Mouse (Mus musculus) layer of hippocampus, adult 2 months (tissue): ENCODE measurements at regions not wholly inside any gene's neighbourhood (a gene's known extent, or its start where the extent isn't known, plus 50 kb on each side); places are given as distances from the start of the nearest gene placed in this dataset.

Experiments used
- DNase-seq, 2 experiments: peaks; one replicate each; pipeline ENCODE4 v3.0.0; 2022; ENCODE audit warnings: low spot score in 2 of 2
- H3K27ac ChIP-seq: fragments of 200-600 bp; 2 replicates; pipeline ENCODE4 v1.8.1; 2022
- H3K4me3 ChIP-seq: fragments of 200-600 bp; 2 replicates; pipeline ENCODE4 v1.8.1; 2022; ENCODE audit warnings: mild to moderate bottlenecking
- CTCF ChIP-seq: fragments of 200-600 bp; conservative IDR thresholded peaks from 2 replicates; pipeline ENCODE4 v1.8.1; 2022; ENCODE audit warnings: antibody characterized with exemption, mild to moderate bottlenecking, moderate library complexity

- Histone ChIP-seq H3K27ac (no peak overlapping the region), H3K4me3 (no peak overlapping the region)
- no peak for TF ChIP-seq CTCF
- no peak for DNase-seq
Observed at GRCm38 (mm10) chr5:133078916-133079315, 535.8 kb upstream of the Auts2 start.

GRCm38 (mm10) chr5:133078390-133078789 is 535.2 kb upstream of the Auts2 start:
- Histone ChIP-seq H3K4me3 (no peak overlapping the region), H3K27ac (no peak overlapping the region)
- no peak for TF ChIP-seq CTCF
- no peak for DNase-seq

GRCm38 (mm10) chr5:133073317-133073716 is 530.2 kb upstream of the Auts2 start:
- TF ChIP-seq CTCF, result no peak
- no peak for DNase-seq
- Histone ChIP-seq H3K27ac (no peak overlapping the region), H3K4me3 (no peak overlapping the region)

GRCm38 (mm10) chr5:133070141-133070540 is 527.0 kb upstream of the Auts2 start:
- Histone ChIP-seq H3K4me3 (no peak overlapping the region), H3K27ac (no peak overlapping the region)
- no peak for DNase-seq
- TF ChIP-seq CTCF, result no peak

- Histone ChIP-seq H3K27ac (no peak overlapping the region), H3K4me3 (no peak overlapping the region)
- TF ChIP-seq CTCF, result no peak
- DNase-seq, result peak; percentile 17 to 27
Observed at GRCm38 (mm10) chr5:133062481-133062880, 519.3 kb upstream of the Auts2 start.

GRCm38 (mm10) chr5:133047456-133047855 is 504.3 kb upstream of the Auts2 start:
- no peak for TF ChIP-seq CTCF
- no peak overlapping the region for H3K4me3 ChIP-seq
- H3K27ac ChIP-seq, result no peak overlapping the region
- DNase-seq, result no peak

GRCm38 (mm10) chr5:133045637-133046036 is 502.5 kb upstream of the Auts2 start:
- H3K27ac ChIP-seq, result peak overlapping the region; percentile 48; the same call in 1 of the 2 replicates
- peak in 1 of 2 experiments; percentile 13 for DNase-seq
- no peak for TF ChIP-seq CTCF
- no peak overlapping the region; the same call in 1 of the 2 replicates for H3K4me3 ChIP-seq

- H3K4me3 ChIP-seq, result no peak overlapping the region
- DNase-seq, result no peak
- H3K27ac ChIP-seq, result no peak overlapping the region
- peak; percentile 45 for TF ChIP-seq CTCF
Observed at GRCm38 (mm10) chr5:133027590-133027989, 484.4 kb upstream of the Auts2 start.

GRCm38 (mm10) chr5:133025121-133025520 is 482.0 kb upstream of the Auts2 start:
- Histone ChIP-seq H3K4me3 (no peak overlapping the region), H3K27ac (no peak overlapping the region)
- TF ChIP-seq CTCF, result no peak
- no peak for DNase-seq

- no peak for TF ChIP-seq CTCF
- Histone ChIP-seq H3K4me3 (no peak overlapping the region), H3K27ac (no peak overlapping the region)
- no peak for DNase-seq
Observed at GRCm38 (mm10) chr5:133020821-133021220, 477.7 kb upstream of the Auts2 start.

- H3K4me3 ChIP-seq, result no peak overlapping the region
- no peak for DNase-seq
- TF ChIP-seq CTCF, result peak; percentile 28; the same call in 1 of the 2 replicates
- H3K27ac ChIP-seq, result no peak overlapping the region
Observed at GRCm38 (mm10) chr5:133020116-133020515, 477.0 kb upstream of the Auts2 start.

- no peak for TF ChIP-seq CTCF
- H3K27ac ChIP-seq, result peak overlapping the region; percentile 67
- peak; percentile 74 to 80 for DNase-seq
- no peak overlapping the region for H3K4me3 ChIP-seq
Observed at GRCm38 (mm10) chr5:133010624-133011575, 467.8 kb upstream of the Auts2 start.

GRCm38 (mm10) chr5:132982866-132983265 is 439.7 kb upstream of the Auts2 start:
- DNase-seq, result no peak
- no peak for TF ChIP-seq CTCF
- H3K27ac ChIP-seq, result no peak overlapping the region
- no peak overlapping the region for H3K4me3 ChIP-seq

GRCm38 (mm10) chr5:132979013-132979412 is 435.9 kb upstream of the Auts2 start:
- Histone ChIP-seq H3K4me3 (no peak overlapping the region), H3K27ac (no peak overlapping the region)
- DNase-seq, result no peak
- no peak for TF ChIP-seq CTCF
